Mouse (Mus musculus): ENCODE measurements around the gene Gsx2.

DNA sequence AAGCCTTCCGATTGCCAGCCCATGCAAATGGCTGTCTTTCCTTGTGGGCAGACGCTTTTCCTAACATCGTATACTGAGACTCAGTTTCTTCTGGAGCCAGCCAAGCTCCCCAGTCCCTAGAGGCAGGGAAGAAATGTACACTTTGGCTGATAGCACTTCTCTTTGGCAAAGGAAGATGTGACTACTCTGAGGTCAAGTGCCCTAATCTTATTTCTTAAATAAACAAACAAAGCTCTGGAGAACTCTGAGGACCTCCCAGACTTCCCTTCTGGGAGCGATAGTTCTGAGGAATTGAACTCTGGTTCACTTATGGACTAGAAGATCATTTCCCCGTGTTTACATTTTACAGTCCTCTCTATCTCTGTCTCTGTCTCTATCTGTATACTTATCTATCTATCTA, 34.0 kb downstream of the Gsx2 start:
- no peak for TF ChIP-seq GATA1 (IDR thresholded peaks at IDR 0.05; ENCODE audit: low read length)
- TF ChIP-seq TAL1 (IDR thresholded peaks at IDR 0.05; ENCODE audit: low read length): no peak

All from erythroblast, embryonic 14.5 days (primary cell).